Comparison of ENCODE assay signal across 18 mouse cellular contexts in genomic region chr17:43025048-43025447, GRCm38 (mm10). TPM values are rescaled to one million over a fixed set of nuclear protein-coding genes. Genes with fewer than 3 reads are reported as not detected.
DNase-seq lines count a peak whose midpoint lies in the region; ATAC-seq and TF ChIP-seq lines count a peak whose summit lies in the region.
"Had no signal": no experiment of that assay in that cellular context is flagged by ENCODE, and none has a peak within 500 bp of the region (broad histone marks: within the 10 kb centered on the region; RNA-seq: fewer than 3 reads in every experiment).

No protein-coding gene starts in this region.

- no peak overlapping the region for H3K4me3 ChIP-seq in midbrain, embryonic 11.5 days (ENCODE audit: low read depth, low read length)
- no peak overlapping the region for H3K4me3 ChIP-seq in midbrain, embryonic 16.5 days (ENCODE audit: low read depth, low read length)
- peak overlapping the region; percentile 33 to 44; a peak in 3 of 4 replicates for H3K4me3 ChIP-seq in liver, embryonic 14.5 days (ENCODE audit: insufficient read depth in 1 of 2, low read depth in 2 of 2, low read length in 2 of 2)
- no peak overlapping the region for H3K4me3 ChIP-seq in lung, adult 2 months (replicated peaks; ENCODE audit: extremely low read depth, low read depth, low read length)
- H3K4me3 ChIP-seq in kidney, adult 2 months (ENCODE audit: insufficient read depth, low read depth, low read length), result no peak overlapping the region
- H3K4me3 ChIP-seq: forebrain, embryonic 13.5 days; heart, embryonic 15.5 days; hindbrain, embryonic 12.5 days; left cerebral cortex, adult 2 months; limb, embryonic 12.5 days; neural tube, embryonic 12.5 days had no signal

- no peak overlapping the region for H3K27ac ChIP-seq in midbrain, embryonic 11.5 days (ENCODE audit: low read depth, low read length)
- H3K27ac ChIP-seq in midbrain, embryonic 16.5 days (ENCODE audit: low read length), result no peak overlapping the region
- H3K27ac ChIP-seq in liver, embryonic 14.5 days, result peak overlapping the region; percentile 99
- H3K27ac ChIP-seq in kidney, adult 2 months (ENCODE audit: insufficient read depth, low read depth, low read length), result no peak overlapping the region
- H3K27ac ChIP-seq: forebrain, embryonic 13.5 days; heart, embryonic 15.5 days; hindbrain, embryonic 12.5 days; left cerebral cortex, adult 2 months; limb, embryonic 12.5 days; neural tube, embryonic 12.5 days had no signal

- no peak for TF ChIP-seq CTCF in liver, embryonic 14.5 days (IDR thresholded peaks at IDR 0.05; ENCODE audit: low read depth)
- TF ChIP-seq CTCF in lung, adult 2 months (IDR thresholded peaks at IDR 0.05; ENCODE audit: insufficient read depth, low read length), result no peak
- TF ChIP-seq CTCF in kidney, adult 2 months (conservative IDR thresholded peaks at IDR 0.05; ENCODE audit: insufficient read depth, insufficient read length, low read depth, low read length), result no peak

- peak; percentile 99 for TF ChIP-seq EP300 in liver, embryonic 14.5 days (IDR thresholded peaks at IDR 0.05; ENCODE audit: low read depth)

- H3K27me3 ChIP-seq in midbrain, embryonic 11.5 days (ENCODE audit: control insufficient read depth, insufficient read depth, low read length), result no peaks in the 10 kb centered on the region
- H3K27me3 ChIP-seq in midbrain, embryonic 16.5 days (ENCODE audit: control insufficient read depth, insufficient read depth, low read depth, low read length), result no peaks in the 10 kb centered on the region
- H3K27me3 ChIP-seq in liver, embryonic 14.5 days (ENCODE audit: control insufficient read depth, insufficient read depth, low read length), result no peaks in the 10 kb centered on the region
- no peaks in the 10 kb centered on the region for H3K27me3 ChIP-seq in kidney, adult 2 months (replicated peaks; ENCODE audit: control insufficient read depth, insufficient read depth, low read length)
- H3K27me3 ChIP-seq: forebrain, embryonic 13.5 days; heart, embryonic 15.5 days; hindbrain, embryonic 12.5 days; limb, embryonic 12.5 days; neural tube, embryonic 12.5 days had no signal

- ATAC-seq in midbrain, embryonic 11.5 days (ENCODE audit: low FRiP score), result no peak
- no peak for ATAC-seq in midbrain, embryonic 16.5 days
- ATAC-seq in erythroid progenitor cell, adult 5-6 weeks (replicated peaks; ENCODE audit: low FRiP score, poor library complexity, severe bottlenecking), result peak; percentile 89
- peak; percentile 99 for ATAC-seq in liver, embryonic 14.5 days (ENCODE audit: insufficient read depth)
- ATAC-seq: forebrain, embryonic 13.5 days; inflammation-experienced regulatory T-cells, adult 6 months had no signal

- peak; percentile 51 for DNase-seq in midbrain, embryonic 11.5 days (ENCODE audit: low spot score, missing footprints)
- peak; percentile 81 to 89 (median 84) for DNase-seq in liver, embryonic 14.5 days (ENCODE audit: low read depth in 3 of 3, low spot score in 3 of 3)
- no peak for DNase-seq in ovary, adult 18-20 months (ENCODE audit: low spot score)
- no peak for DNase-seq in lung, adult 2 months
- no peak for DNase-seq in kidney, adult 2 months
- DNase-seq: cerebellum, postnatal 10 days; kidney, postnatal 14 days; lung, postnatal 10 days; right cerebral cortex, postnatal 25 days had no signal

- 91% methylated on average over 6 of the region's 6 CpGs for WGBS in midbrain, embryonic 11.5 days
- 94% methylated on average over 6 of the region's 6 CpGs for WGBS in midbrain, embryonic 16.5 days
- WGBS in liver, embryonic 14.5 days (ENCODE audit: insufficient replicate concordance), result 16% methylated on average over 6 of the region's 6 CpGs
- WGBS in lung, adult 2 months, result 87% methylated on average over 6 of the region's 6 CpGs
- WGBS in kidney, adult 2 months, result 83% methylated on average over 6 of the region's 6 CpGs

- no peaks in the 10 kb centered on the region for H3K36me3 ChIP-seq in midbrain, embryonic 11.5 days (ENCODE audit: control insufficient read depth, insufficient read depth, low read length)
- 0 out of 2 replicates have a peak, but pooled peaks cover 3% of the 10 kb centered on the region for H3K36me3 ChIP-seq in midbrain, embryonic 16.5 days (ENCODE audit: control insufficient read depth, insufficient read depth, low read length)
- H3K36me3 ChIP-seq in liver, embryonic 14.5 days (replicated peaks; ENCODE audit: control insufficient read depth, insufficient read depth, low read depth), result peaks cover 18% of the 10 kb centered on the region
- H3K36me3 ChIP-seq in kidney, adult 2 months (ENCODE audit: control insufficient read depth, insufficient read depth, low read length), result peaks cover 1% of the 10 kb centered on the region; the same call in 1 of the 2 replicates
- H3K36me3 ChIP-seq: heart, embryonic 15.5 days had no signal

- H3K4me2 ChIP-seq in midbrain, embryonic 11.5 days, result no peak overlapping the region
- no peak overlapping the region for H3K4me2 ChIP-seq in midbrain, embryonic 16.5 days (ENCODE audit: low read length)
- H3K4me2 ChIP-seq in liver, embryonic 14.5 days (ENCODE audit: low read depth), result peak overlapping the region; percentile 81
- H3K4me2 ChIP-seq: forebrain, embryonic 13.5 days; heart, embryonic 15.5 days; hindbrain, embryonic 12.5 days; limb, embryonic 12.5 days had no signal

- no peak for TF ChIP-seq POLR2A in lung, adult 2 months (IDR thresholded peaks at IDR 0.05; ENCODE audit: borderline replicate concordance, extremely low read depth, low read depth, low read length)
- no peak for TF ChIP-seq POLR2A in kidney, adult 2 months (IDR thresholded peaks at IDR 0.05; ENCODE audit: low read depth, low read length)

- no peaks in the 10 kb centered on the region for H3K9me3 ChIP-seq in midbrain, embryonic 11.5 days (ENCODE audit: control insufficient read depth, low read length)
- no peaks in the 10 kb centered on the region for H3K9me3 ChIP-seq in midbrain, embryonic 16.5 days (replicated peaks; ENCODE audit: control insufficient read depth, low read length, poor library complexity, severe bottlenecking)
- no peaks in the 10 kb centered on the region for H3K9me3 ChIP-seq in liver, embryonic 14.5 days (ENCODE audit: control insufficient read depth, low read length)
- H3K9me3 ChIP-seq: forebrain, embryonic 13.5 days; heart, embryonic 15.5 days; hindbrain, embryonic 12.5 days; limb, embryonic 12.5 days; neural tube, embryonic 12.5 days had no signal

- no peak overlapping the region for H3K9ac ChIP-seq in midbrain, embryonic 11.5 days (ENCODE audit: low read length)
- no peak overlapping the region for H3K9ac ChIP-seq in midbrain, embryonic 16.5 days (ENCODE audit: low read depth, low read length)
- peak overlapping the region; percentile 74 for H3K9ac ChIP-seq in liver, embryonic 14.5 days (replicated peaks)
- H3K9ac ChIP-seq: forebrain, embryonic 13.5 days; heart, embryonic 15.5 days; hindbrain, embryonic 12.5 days; limb, embryonic 12.5 days; neural tube, embryonic 12.5 days had no signal

- no peaks in the 10 kb centered on the region for H3K4me1 ChIP-seq in midbrain, embryonic 11.5 days (ENCODE audit: control insufficient read depth, insufficient read depth, low read length)
- H3K4me1 ChIP-seq in midbrain, embryonic 16.5 days (ENCODE audit: control insufficient read depth, insufficient read depth, low read length), result 0 out of 2 replicates have a peak, but pooled peaks cover 1% of the 10 kb centered on the region
- H3K4me1 ChIP-seq in liver, embryonic 14.5 days (replicated peaks; ENCODE audit: control insufficient read depth in 2 of 2, insufficient read depth in 2 of 2, low read length in 1 of 2), result peaks cover 72 to 73% of the 10 kb centered on the region in 2 experiments
- no peaks in the 10 kb centered on the region for H3K4me1 ChIP-seq in lung, adult 2 months (ENCODE audit: control insufficient read depth, insufficient read depth, low read length)
- peaks cover 39% of the 10 kb centered on the region for H3K4me1 ChIP-seq in kidney, adult 2 months (ENCODE audit: control insufficient read depth, insufficient read depth, low read length)
- H3K4me1 ChIP-seq: forebrain, embryonic 13.5 days; heart, embryonic 15.5 days; hindbrain, embryonic 12.5 days; limb, embryonic 12.5 days; neural tube, embryonic 12.5 days had no signal

RNA-seq across cellular contexts. Expression of gene Tnfrsf21, which starts 8.7 kb away (rescaled TPM):
- polyA plus RNA-seq in midbrain, embryonic 11.5 days (2014; fragmentation: Nextera tagmentation; extraction: Ambion mirVana), result 27.6 and 29.4 TPM in 2 replicates
- 71.6 and 74.6 TPM in 2 replicates for polyA plus RNA-seq in midbrain, embryonic 16.5 days (2015; fragmentation: Nextera tagmentation; extraction: Ambion mirVana)
- 17.6 and 19.5 TPM in 2 replicates for total RNA-seq in erythroid progenitor cell, adult 5-6 weeks (2015; ENCODE audit: low replicate concordance)
- 11.0 and 14.6 TPM in 2 replicates for total RNA-seq in erythroid progenitor cell, adult 5-6 weeks (2017; ENCODE audit: low replicate concordance)
- 16.7 and 17.0 TPM in 2 replicates for polyA plus RNA-seq in liver, embryonic 14.5 days (2012; rRNA removed)
- polyA plus RNA-seq in liver, embryonic 14.5 days (2014; fragmentation: Nextera tagmentation; extraction: Ambion mirVana), result 21.2 and 23.9 TPM in 2 replicates
- polyA plus RNA-seq in lung, adult 2 months (2012; rRNA removed), result 29.5 and 29.7 TPM in 2 replicates
- polyA plus RNA-seq in kidney, adult 2 months (2012; rRNA removed), result 178 and 213 TPM in 2 replicates

Comparison
In these comparisons a context has a peak if more than half of its experiments do, and no peak if none do; other contexts are left out.
1. ATAC-seq: peak in erythroid progenitor cell, adult 5-6 weeks (single experiment) and liver, embryonic 14.5 days (single experiment); none in midbrain, embryonic 11.5 days (single experiment) and midbrain, embryonic 16.5 days (single experiment).
2. DNase-seq: peak in midbrain, embryonic 11.5 days (single experiment) and liver, embryonic 14.5 days (3 of 3); none in ovary, adult 18-20 months (single experiment), lung, adult 2 months (single experiment) and kidney, adult 2 months (single experiment).
3. H3K4me3 ChIP-seq: peak in liver, embryonic 14.5 days (2 of 2); none in midbrain, embryonic 11.5 days (single experiment), midbrain, embryonic 16.5 days (single experiment), lung, adult 2 months (single experiment) and kidney, adult 2 months (single experiment).